Mouse (Mus musculus) brown adipose tissue, adult 24 weeks (tissue): Measurements from ENCODE around the gene Osbpl6. TPM values are rescaled to one million over a fixed set of nuclear protein-coding genes. Genes with fewer than 3 reads are reported as not detected.

Source experiments
- H3K27ac ChIP-seq: fragments of 200-500 bp; replicated peaks from 2 replicates; pipeline ENCODE4 v1.5.1; 2012; ENCODE audit warnings: low read depth, mild to moderate bottlenecking, low read length
- H3K4me1 ChIP-seq: fragments of 200-500 bp; 2 replicates; pipeline ENCODE4 v1.6.1; 2012; ENCODE audit warnings: low read length, mixed read lengths; ENCODE audit not compliant: control insufficient read depth, insufficient read depth, insufficient read length
- H3K4me3 ChIP-seq: fragments of 200-500 bp; 2 replicates; pipeline ENCODE4 v1.5.1; 2012; ENCODE audit warnings: low read depth, mild to moderate bottlenecking, low read length, moderate library complexity; ENCODE audit not compliant: insufficient read depth
- polyA plus RNA-seq: library from polyadenylated mRNA; stranded (reverse); fragments of >200 nt; gene quantifications from 2 replicates; pipeline ENCODE4 v1.2.4, GENCODE M21; 2012; ENCODE audit not compliant: missing spikeins, insufficient read depth, insufficient read length

The Osbpl6 gene
- polyA plus RNA-seq, 1 experiment, result 5.2 TPM

DNA sequence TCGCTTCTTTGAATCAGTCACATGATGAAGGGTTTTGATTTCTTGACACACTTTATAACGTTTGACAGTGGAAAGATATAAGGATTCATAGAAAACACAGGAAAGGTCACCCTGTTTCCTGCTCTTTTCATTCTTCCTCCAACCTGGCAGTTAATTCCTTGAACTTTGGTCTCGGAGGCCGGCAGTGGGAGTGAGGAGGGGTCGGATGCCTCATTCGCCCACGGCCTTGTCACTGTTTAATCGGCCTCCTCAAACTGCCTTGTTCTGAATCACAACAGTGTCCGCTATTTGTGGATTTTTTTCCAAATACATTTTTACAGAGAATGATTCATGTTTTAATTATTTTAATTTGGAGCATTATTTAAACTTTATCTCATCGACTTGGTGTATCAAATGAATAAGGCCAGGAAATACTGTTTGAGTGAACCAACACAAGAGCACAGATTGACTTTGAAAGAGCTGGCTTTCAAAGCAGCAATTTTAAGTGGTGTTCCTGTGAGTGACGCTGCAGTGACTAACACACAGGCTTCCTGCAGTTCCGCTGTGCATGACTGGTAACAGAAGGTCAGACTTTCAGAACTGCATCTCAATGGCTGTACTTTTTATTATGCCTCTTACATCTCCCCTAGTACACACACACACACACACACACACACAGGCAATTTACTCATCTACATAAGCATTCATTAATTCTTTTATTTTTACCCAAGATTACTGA, 98.0 kb downstream of the Osbpl6 start:
- Histone ChIP-seq H3K4me3 (no peak overlapping the region), H3K27ac (no peak overlapping the region), H3K4me1 (no peaks in the 10 kb centered on the region)

DNA sequence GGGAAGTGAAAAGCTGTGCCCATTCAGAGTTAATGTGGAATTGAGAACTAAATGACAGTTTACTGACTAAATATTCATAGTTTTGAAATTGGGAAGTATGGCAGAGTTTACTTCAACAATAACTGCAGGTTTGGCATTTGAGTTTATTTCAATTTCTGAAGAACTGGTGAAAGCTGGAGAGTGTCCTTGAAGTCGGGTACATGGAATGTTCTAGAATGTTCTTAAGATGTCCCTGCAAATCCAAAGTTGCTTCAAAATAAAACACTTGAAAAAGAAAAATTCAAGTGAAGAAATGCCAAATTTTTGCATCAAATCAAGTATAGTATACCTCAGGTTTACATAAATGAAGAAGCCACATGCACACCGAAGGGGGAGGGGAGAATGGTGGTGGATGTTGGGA, 98.7 kb downstream of the Osbpl6 start:
- Histone ChIP-seq H3K4me3 (no peak overlapping the region), H3K4me1 (no peaks in the 10 kb centered on the region), H3K27ac (no peak overlapping the region)

DNA sequence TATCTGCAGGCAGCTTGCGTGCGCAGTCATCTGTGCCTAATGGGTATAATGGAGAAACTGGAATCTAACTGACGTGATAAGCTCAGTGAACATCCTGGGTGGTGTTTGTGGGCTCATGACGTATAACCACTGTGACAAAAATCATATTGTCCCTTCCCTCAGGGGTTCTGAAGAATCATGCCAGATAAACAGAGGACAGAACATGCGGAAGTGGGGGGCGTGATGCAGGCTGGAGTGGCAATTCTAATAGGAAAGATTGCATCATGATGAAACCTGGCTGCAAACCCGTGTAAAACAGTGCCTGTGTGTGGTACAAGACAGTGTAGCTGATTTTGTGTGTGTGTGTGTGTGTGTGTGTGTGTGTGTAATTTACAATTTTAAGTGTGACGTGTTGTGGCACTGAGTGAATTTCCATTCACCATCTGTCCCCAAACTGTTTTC, 105.0 kb downstream of the Osbpl6 start:
- Histone ChIP-seq H3K4me3 (no peak overlapping the region), H3K4me1 (no peaks in the 10 kb centered on the region), H3K27ac (no peak overlapping the region)

DNA sequence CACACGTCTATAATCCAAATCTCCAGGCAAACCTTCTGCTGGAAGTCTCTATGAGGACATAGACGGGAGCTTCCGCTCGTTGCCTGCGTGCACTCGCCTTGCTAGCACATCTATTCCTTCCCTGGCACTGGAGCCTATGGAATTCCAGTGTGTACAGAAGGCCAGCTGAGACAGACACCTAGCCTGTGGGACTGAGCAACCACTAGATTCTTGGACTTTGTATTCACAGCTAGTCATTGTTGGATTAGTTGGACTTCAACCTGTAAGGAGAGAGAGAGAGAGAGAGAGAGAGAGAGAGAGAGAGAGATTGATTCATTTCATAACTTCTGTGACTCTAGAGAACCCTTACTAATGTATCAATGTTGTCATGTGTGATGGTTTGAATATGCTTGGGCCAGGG, 105.8 kb downstream of the Osbpl6 start:
- Histone ChIP-seq H3K4me1 (no peaks in the 10 kb centered on the region), H3K27ac (no peak overlapping the region), H3K4me3 (no peak overlapping the region)

DNA sequence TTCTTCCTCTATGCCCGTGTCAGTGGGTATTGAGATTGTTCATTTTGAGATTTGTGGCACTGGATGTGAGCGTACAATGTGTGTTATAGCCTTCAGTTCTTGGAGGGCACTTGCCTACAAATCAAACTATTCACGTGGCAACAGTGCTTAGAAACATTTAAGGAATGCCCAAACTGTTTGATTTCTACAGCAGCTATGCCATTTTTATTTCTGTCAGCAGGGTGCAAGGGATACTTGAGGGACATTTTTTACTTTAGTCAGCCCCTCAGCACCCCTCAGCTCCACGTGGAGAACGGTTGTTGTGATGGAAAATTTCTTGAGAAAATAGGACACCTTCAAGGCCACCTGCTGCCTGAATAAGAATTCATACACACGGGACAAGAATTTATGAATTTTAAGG, 106.6 kb downstream of the Osbpl6 start:
- Histone ChIP-seq H3K4me3 (no peak overlapping the region), H3K4me1 (no peaks in the 10 kb centered on the region), H3K27ac (no peak overlapping the region)

DNA sequence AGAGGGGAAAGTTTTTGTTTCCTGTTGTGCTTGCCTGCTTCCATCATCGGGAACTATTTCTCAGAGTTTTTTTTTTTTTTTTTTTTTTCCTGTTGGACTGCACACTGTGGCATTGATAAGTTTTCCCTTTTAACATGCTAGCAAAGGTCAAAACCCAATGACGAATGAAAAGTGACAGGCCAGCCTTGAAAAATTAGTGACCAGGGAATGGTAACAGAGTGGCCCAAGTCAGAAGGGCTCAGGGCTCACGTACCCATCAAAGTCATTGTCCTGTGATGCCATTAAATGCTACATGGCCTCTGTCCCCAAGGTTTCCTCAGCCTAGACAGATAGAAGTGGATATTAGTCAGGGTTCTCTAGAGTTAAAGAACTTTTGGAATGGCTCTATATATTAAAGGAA, 107.0 kb downstream of the Osbpl6 start:
- Histone ChIP-seq H3K4me1 (no peaks in the 10 kb centered on the region), H3K4me3 (no peak overlapping the region), H3K27ac (no peak overlapping the region)

DNA sequence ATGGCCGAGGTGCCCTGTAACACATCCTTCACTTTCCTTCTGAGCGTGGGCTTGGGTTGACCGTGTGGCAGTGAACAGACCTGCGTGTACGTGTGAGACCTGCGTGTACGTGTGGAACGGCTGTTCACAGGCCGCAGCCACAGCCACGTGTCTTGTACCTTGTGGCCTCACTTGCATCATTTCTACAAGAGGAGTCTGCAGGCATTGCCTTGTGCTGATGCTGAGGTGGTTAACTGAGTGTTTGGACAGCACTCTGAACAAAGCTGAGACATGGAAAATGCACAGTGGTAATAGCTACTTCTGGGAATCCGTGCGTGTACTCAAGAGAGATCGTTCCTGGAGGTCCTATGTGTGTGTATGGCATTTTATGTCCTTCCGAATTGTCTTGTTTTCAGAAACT, 111.2 kb downstream of the Osbpl6 start:
- Histone ChIP-seq H3K4me3 (no peak overlapping the region), H3K27ac (no peak overlapping the region), H3K4me1 (no peaks in the 10 kb centered on the region)

DNA sequence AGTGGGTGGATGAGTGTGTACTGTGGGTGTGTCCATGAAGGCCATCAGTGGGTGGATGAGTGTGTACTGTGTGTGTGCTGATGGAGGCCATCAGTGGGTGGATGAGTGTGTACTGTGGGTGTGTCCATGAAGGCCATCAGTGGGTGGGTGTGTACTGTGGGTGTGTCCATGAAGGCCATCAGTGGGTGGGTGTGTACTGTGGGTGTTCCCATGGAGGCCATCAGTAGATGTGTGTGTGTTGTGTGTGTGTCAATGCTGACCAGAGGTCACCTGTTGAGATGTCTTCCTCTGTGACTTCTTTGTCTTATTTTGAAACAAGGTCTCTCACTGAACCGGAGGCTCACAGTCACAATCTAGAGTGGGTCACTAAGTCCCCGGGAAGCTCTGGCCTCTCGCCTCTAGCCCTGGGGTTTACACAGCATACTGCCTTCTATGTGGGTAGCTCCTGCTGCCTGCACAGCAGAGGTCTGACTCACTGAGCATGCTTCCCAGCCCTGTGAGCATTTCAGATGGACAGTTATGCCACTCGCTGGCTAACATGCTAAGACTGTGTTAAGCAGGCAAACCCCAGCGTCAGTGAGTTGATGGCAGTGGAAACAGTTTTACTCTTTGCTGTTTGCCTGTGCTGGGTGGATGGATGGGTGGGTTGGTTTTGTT, 112.2 kb downstream of the Osbpl6 start:
- H3K4me1 ChIP-seq, result no peaks in the 10 kb centered on the region
- H3K27ac ChIP-seq, result no peak overlapping the region
- H3K4me3 ChIP-seq, result no peak overlapping the region

DNA sequence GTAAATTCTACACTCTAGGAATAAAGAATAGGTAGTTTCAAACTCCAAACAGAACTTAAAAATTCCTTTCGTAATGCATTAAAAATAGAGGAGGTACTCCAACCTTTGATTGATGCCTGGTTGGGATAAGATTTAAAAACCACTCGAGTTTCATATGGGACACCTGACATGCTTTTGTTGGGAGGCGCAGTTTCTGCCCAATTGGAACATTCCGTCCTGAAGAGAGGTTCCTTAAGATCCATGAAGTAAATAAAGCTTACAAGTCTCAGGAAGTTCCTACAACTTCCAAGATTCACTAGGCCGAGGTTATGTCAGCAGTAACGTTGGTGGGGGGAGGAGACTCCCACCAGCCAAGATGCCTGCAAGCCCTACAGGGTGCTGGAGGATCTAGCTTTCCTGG, 115.3 kb downstream of the Osbpl6 start:
- H3K4me1 ChIP-seq, result no peaks in the 10 kb centered on the region
- H3K27ac ChIP-seq, result no peak overlapping the region
- H3K4me3 ChIP-seq, result no peak overlapping the region

DNA sequence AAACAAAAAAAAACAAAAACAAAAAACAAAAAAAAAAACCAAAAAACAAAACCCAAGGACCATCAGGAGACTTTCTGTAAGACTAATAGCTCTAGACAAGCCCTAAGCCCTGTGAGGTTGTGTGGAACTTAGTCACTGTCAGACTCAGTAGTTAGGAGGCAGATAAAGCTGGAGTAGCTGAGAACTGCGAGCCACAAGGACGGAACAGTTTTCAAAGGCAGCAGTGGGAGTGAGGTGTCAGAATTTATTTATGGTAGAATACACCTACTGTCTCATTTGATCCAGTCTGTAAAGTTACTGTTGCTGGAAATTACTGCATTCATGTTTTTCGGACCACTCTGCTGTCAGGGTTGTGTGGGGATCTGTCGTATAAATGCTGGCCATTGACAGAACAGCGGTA, 118.1 kb downstream of the Osbpl6 start:
- no peak overlapping the region for H3K4me3 ChIP-seq
- H3K4me1 ChIP-seq, result no peaks in the 10 kb centered on the region
- no peak overlapping the region for H3K27ac ChIP-seq

DNA sequence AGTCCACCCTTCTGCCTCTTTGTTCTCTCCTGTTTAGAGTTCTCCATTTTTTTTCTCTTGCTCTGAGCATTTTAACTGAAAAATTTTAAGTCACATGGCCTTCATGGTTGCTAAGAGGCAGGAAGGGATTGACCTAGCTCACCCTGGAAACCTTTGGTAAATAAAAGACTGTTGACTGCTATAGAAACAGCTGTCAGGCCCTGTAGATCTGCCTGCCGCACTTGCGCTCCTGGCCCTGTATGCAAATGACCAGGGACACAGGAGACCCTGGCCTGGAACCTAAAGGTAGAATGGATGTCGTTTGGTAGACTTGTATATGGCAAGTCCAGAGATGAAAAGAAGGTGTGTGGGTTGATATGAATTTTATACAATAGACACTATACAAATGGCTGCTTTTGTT, 119.3 kb downstream of the Osbpl6 start:
- Histone ChIP-seq H3K27ac (no peak overlapping the region), H3K4me1 (no peaks in the 10 kb centered on the region), H3K4me3 (no peak overlapping the region)

DNA sequence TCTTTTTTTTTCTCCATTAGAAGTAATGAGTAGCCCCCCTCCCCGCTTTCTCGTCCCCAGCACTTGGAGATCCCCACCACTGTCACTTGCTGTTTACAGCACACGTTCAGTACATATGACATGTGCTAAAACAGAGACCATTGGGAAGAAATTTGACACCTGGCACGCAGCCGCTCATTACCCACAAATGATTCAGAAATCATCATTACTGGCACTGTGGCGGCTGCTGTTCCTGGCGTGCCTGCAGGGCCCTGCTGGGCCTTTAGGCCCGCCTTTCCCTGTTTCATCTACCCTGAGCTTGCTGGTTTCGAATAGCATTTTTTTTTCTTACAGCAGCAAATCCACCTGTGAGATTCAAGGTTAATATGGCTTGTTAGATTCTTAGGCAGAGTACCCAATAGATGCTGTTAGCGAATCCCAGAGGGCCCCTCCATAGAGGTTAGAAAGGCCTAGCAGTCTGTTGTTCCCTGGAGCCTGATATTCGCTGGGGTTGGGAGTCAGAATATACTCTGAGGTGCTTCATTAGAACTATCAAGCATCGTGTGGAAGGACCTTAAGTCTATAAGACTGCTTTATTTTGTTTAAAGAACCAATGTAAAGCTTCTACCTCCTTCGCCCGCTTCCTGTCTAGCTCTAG, 126.3 kb downstream of the Osbpl6 start:
- H3K27ac ChIP-seq, result no peak overlapping the region
- peaks cover 6% of the 10 kb centered on the region; the same call in 1 of the 2 replicates for H3K4me1 ChIP-seq
- no peak overlapping the region for H3K4me3 ChIP-seq

DNA sequence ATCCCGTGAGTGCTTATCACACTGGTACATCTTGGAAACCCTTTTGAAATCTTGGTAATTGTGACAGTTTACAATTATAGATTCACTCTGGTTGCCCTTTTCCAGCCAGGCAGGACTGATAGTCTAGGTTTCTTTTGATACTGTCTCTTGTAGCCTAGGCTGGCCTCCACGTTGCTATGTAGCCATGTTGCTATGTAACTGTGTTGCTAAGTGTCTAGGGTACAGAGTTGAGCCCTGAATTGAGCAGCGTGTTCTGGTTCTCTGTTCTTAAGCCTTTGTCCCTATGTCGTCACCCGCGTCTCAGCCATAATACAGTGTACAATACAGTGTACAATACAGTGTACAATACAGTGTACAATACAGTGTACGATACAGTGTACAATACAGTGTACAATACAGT, 128.6 kb downstream of the Osbpl6 start:
- peaks cover 6% of the 10 kb centered on the region; the same call in 1 of the 2 replicates for H3K4me1 ChIP-seq

DNA sequence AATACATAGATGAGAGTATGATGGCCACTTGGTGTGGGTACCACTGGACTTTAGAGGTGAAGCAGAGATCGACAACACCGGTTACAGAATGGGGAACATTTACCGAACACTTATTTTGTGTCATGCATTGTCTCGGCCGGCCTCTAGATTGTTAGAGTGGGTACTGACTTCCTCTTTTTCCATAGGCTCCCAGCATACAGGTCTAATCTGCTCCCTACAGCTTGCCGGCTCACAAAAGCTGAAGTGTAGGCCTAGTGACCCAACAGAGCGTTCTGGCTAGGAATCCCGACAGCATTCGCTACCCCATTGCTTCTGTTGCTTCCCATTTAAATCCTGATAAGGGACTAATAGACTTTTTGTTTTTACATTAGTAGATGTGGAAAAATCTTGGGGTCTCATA, 135.6 kb downstream of the Osbpl6 start:
- H3K27ac ChIP-seq, result no peak overlapping the region
- H3K4me1 ChIP-seq, result peaks cover 6% of the 10 kb centered on the region; the same call in 1 of the 2 replicates
- H3K4me3 ChIP-seq, result no peak overlapping the region

More for the DNA sequence above, 128.6 kb downstream of the Osbpl6 start:
- Histone ChIP-seq H3K27ac (no peak overlapping the region), H3K4me3 (no peak overlapping the region)

DNA sequence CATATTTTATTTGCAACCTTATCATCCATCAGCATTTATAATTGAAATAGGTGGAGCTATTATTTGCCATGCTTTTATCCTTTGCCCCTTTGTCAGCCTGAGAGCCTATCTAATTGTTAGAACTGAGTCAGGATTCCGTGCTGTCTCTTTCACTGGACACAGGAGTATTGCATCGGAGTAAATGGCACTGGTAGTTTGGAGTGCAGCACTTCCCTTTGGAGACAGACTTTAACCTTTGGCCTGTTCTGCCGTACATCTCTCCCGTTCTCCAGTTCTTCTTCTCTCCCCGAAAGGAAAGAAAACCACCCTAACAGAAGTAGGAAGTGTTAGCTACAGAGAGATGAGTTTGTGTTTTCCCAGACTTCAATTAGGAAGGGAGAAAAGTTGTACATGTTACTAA, 136.6 kb downstream of the Osbpl6 start:
- no peak overlapping the region for H3K4me3 ChIP-seq
- H3K4me1 ChIP-seq, result no peaks in the 10 kb centered on the region
- no peak overlapping the region for H3K27ac ChIP-seq

DNA sequence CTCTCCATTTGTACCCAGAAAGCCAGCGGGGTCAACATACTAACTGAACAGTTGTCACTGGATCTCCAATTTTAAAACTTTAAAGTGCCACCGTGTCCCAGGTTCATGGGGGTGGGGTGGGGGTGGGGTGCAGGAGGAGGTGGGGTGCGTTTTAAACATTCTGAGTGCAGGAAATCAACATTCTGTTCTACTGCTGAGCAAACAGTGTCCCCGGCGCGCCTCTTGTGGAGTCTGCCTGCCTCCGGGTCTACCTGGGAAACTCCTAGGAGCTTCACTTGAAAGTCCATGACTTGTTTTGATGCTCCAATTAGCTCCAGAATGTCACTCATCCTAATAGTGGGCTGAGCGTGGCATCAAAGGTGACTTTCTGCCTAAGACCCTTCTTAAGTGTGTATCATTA, 139.2 kb downstream of the Osbpl6 start:
- no peak overlapping the region for H3K4me3 ChIP-seq
- no peak overlapping the region for H3K27ac ChIP-seq

More for the DNA sequence above, 139.2 kb downstream of the Osbpl6 start:
- no peaks in the 10 kb centered on the region for H3K4me1 ChIP-seq
